Mouse (Mus musculus) C2C12 (cell line): ENCODE data around the gene Rbm14. TPM values are rescaled to one million over a fixed set of nuclear protein-coding genes. Genes with fewer than 3 reads are reported as not detected.
A peak's percentile ranks its signal among the peaks of the same experiment; 100 is the strongest.

Experiments
- H3K27me3 ChIP-seq: one replicate; pipeline ENCODE4 v1.6.1; 2011; ENCODE audit not compliant: control insufficient read depth, insufficient read depth, insufficient read length
- H3K36me3 ChIP-seq: one replicate; pipeline ENCODE4 v1.6.1; 2011; ENCODE audit not compliant: control insufficient read depth, insufficient read depth
- H3K4me3 ChIP-seq: one replicate; pipeline ENCODE4 v1.5.1; 2011; ENCODE audit warnings: mild to moderate bottlenecking, control low read depth; ENCODE audit not compliant: poor library complexity, insufficient read depth, severe bottlenecking
- H3K79me2 ChIP-seq: one replicate; pipeline ENCODE4 v1.6.1; 2011; ENCODE audit not compliant: control insufficient read depth, insufficient read depth
- H3K79me3 ChIP-seq: one replicate; pipeline ENCODE4 v1.6.1; 2011; ENCODE audit warnings: low read depth, control low read depth
- H3ac ChIP-seq: one replicate; pipeline ENCODE3; 2011; ENCODE audit warnings: low read depth; ENCODE audit not compliant: control insufficient read depth, insufficient read length
- CEBPB ChIP-seq: IDR thresholded peaks from one replicate; pipeline ENCODE4 v1.6.1; 2011; ENCODE audit warnings: low read depth, mild to moderate bottlenecking, control low read depth, moderate library complexity
- CTCF ChIP-seq: IDR thresholded peaks from one replicate; pipeline ENCODE4 v1.5.1; 2011; ENCODE audit not compliant: control insufficient read depth, insufficient read depth, insufficient read length
- FOSL1 ChIP-seq: IDR thresholded peaks from one replicate; pipeline ENCODE4 v1.8.0; 2011; ENCODE audit warnings: mild to moderate bottlenecking, low read length; ENCODE audit not compliant: poor library complexity, insufficient read depth, severe bottlenecking
- MAX ChIP-seq: IDR thresholded peaks from one replicate; pipeline ENCODE4 v1.6.1; 2011; ENCODE audit warnings: mild to moderate bottlenecking, control low read depth
- MYOD1 ChIP-seq: IDR thresholded peaks from one replicate; pipeline ENCODE4 v1.6.1; 2011; ENCODE audit warnings: low read depth; ENCODE audit not compliant: control insufficient read depth, insufficient read length
- MYOG ChIP-seq: IDR thresholded peaks from one replicate; pipeline ENCODE4 v1.6.1; 2011; ENCODE audit not compliant: control insufficient read depth, insufficient read length; ENCODE audit errors: extremely low read depth
- USF1 ChIP-seq: IDR thresholded peaks from one replicate; pipeline ENCODE4 v1.6.1; 2011; ENCODE audit warnings: low read depth, mild to moderate bottlenecking, control low read depth, moderate library complexity
- polyA plus RNA-seq: library from polyadenylated mRNA; unstranded; fragments of >200 nt; fragmentation: generic; extraction: Trizol; gene quantifications from one replicate; pipeline ENCODE4 v1.2.1, GENCODE M21; 2012; ENCODE audit warnings: missing spikeins

The Rbm14 gene
- polyA plus RNA-seq, 1 experiment: 95.2 TPM

DNA sequence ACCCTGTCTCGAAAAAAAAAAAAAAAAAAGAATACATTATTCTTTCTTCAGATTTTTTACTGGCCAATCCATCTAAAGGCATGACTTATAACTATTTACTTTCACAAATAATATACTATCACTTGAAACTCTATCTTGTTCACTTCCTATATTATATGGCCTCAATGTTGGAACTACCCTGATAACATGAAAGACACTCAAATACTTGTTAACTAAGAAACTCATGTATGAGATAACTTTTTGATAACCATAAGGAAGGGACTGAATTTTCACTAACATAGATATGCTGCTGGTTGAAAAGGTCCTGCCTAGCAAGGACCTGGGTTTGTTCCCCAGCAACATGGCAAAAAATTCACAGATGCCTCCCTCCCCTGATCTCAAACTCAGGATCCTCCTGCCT, 15.5 kb downstream of the Rbm14 start:
- peaks cover 96% of the 10 kb centered on the region for H3K79me2 ChIP-seq
- no peak overlapping the region for H3K4me3 ChIP-seq
- TF ChIP-seq FOSL1 (no peak), MYOD1 (no peak), CTCF (no peak), MYOG (no peak), USF1 (no peak), MAX (no peak), CEBPB (no peak)
- no peak overlapping the region for H3ac ChIP-seq
- H3K27me3 ChIP-seq: no peaks in the 10 kb centered on the region
- H3K79me3 ChIP-seq: peaks cover 79% of the 10 kb centered on the region
- H3K36me3 ChIP-seq: peaks cover 61% of the 10 kb centered on the region

DNA sequence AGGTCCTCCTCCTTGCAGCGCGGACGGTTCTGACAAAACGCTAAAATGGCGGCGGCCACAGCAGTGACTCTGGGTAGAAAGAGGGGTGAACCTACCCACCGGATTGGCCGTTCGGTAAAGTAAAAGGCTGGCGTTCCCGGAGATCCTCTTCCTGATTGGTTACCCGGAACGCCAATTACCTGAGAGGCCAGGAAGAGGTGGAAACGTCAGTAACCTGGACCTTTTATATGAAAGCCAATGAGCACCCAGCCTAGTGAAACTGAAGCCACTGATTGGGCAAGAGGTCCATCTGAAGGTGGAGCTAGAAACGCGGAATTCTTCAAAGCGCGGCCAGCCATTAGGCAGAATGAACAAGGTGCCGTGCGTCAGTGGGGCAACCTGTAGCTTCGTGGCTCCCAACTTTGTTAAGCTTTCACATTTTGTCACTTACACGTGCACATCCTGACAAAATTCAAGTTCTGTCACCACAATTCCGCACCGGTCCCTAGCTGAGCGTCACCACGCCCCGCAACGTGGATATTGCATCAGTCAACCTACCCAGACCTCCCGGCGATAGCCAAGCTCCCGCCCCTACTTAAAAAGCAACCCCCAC, 17.5 kb downstream of the Rbm14 start, which contains the start of gene Rbm4:
Gene Rbm4 (minus strand): TSS at position 71 of the 592 bp plus-strand sequence.
- H3K27me3 ChIP-seq: no peaks in the 10 kb centered on the region
- peak within 1 kb of the TSS; percentile 75 for H3K4me3 ChIP-seq
- no peak for TF ChIP-seq CTCF
- TF ChIP-seq MYOD1: no peak
- TF ChIP-seq MAX: peak; percentile 64
- no peak for TF ChIP-seq USF1
- peak; percentile 55 for TF ChIP-seq CEBPB
- no peak for TF ChIP-seq FOSL1
- TF ChIP-seq MYOG: no peak
- H3K79me2 ChIP-seq: peaks cover 96% of the 10 kb centered on the region
- H3ac ChIP-seq: peak within 1 kb of the TSS; percentile 66
- H3K36me3 ChIP-seq: peaks cover 60% of the 10 kb centered on the region
- H3K79me3 ChIP-seq: peaks cover 79% of the 10 kb centered on the region

DNA sequence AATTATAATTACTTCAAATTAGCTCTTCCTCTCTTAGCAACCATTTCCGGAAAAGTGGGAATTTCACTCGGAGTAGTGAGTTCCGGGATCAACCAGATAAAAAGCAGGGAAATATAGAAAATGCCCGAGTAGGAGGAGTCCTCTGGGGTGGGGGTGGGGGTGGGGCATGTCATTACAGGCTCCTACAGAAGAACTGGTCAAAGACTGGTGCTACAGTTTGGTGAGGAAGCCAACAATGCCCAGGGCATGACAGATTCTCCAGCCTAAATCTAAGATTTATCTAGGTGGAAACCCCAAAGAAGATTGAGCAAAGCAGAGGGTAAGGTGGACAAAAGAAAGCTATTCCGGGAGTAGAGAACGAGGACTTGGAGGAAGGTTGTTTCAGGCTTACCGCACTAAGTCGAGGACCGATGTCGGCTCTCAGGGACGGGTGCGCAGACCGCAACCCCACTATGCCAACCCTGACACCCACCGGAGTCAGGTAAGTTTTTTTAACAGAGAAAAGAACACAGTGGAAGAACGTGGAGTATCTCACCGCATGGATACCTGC, 18.1 kb downstream of the Rbm14 start:
- Histone ChIP-seq H3K4me3 (peak overlapping the region; percentile 75), H3K79me3 (peaks cover 79% of the 10 kb centered on the region), H3K79me2 (peaks cover 96% of the 10 kb centered on the region), H3K36me3 (peaks cover 60% of the 10 kb centered on the region), H3ac (peak overlapping the region; percentile 66), H3K27me3 (no peaks in the 10 kb centered on the region)
- TF ChIP-seq MYOD1 (no peak), USF1 (no peak), MAX (no peak), MYOG (no peak), CTCF (no peak), FOSL1 (no peak), CEBPB (no peak)

DNA sequence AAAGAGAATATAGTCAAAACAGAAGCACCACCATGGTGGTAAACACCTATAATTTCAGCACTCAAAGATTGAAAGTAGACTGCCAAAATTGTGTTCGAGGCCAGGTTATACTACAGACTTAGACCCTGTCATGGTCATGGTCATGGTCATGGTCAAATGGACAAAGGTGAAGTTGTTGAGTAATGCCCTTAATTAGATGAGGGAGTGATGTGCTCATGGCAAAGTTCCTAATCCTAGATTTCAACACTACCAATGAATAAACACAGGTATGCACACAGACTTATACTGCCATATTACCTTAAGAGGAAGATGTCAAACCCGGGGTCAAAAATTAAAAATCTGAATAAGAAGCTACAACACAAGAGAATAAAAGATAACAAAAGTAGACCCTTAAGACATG, 25.1 kb downstream of the Rbm14 start:
- Histone ChIP-seq H3K27me3 (no peaks in the 10 kb centered on the region), H3K4me3 (no peak overlapping the region), H3K36me3 (peaks cover 97% of the 10 kb centered on the region), H3K79me2 (peaks cover 100% of the 10 kb centered on the region), H3K79me3 (peaks cover 95% of the 10 kb centered on the region), H3ac (no peak overlapping the region)
- TF ChIP-seq MYOD1: no peak
- TF ChIP-seq MYOG: no peak
- no peak for TF ChIP-seq CTCF

DNA sequence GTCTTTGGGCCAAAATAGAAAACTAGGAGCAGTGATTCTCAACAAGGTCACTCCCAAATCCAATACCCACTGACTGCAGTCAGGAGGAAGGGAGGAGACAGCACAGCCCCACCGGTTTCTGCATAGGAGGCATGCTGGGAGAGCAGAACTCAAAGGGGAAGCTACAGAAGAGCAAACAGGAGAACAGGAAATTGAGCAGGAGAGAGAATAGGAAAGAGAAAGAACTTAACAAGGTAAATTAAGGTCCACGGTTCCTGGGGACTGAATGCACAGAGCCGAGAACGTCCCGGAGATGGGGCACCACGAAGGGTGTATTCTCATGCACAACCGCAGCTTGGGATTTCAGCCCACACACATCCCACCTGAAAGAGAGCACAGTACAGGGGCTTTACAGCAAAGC, 26.2 kb downstream of the Rbm14 start:
- TF ChIP-seq FOSL1 (no peak), MAX (no peak), MYOD1 (no peak), MYOG (no peak), CTCF (no peak), CEBPB (no peak), USF1 (no peak)
- H3K27me3 ChIP-seq: no peaks in the 10 kb centered on the region
- H3K36me3 ChIP-seq: peaks cover 95% of the 10 kb centered on the region
- no peak overlapping the region for H3K4me3 ChIP-seq
- H3K79me2 ChIP-seq: peaks cover 100% of the 10 kb centered on the region
- H3ac ChIP-seq: no peak overlapping the region
- H3K79me3 ChIP-seq: peaks cover 92% of the 10 kb centered on the region
